Mouse (Mus musculus) intestine, embryonic 14.5 days (tissue): Measurements from ENCODE around the gene Srbd1. TPM values are rescaled to one million over a fixed set of nuclear protein-coding genes. Genes with fewer than 3 reads are reported as not detected.

ENCODE experiments used
- ATAC-seq: fragments of 200-750 bp; cut with Nextera tagmentation; replicated peaks from 2 replicates; pipeline ENCODE4 v1.8.0; 2017; ENCODE audit warnings: low read depth, moderate number of reproducible peaks, moderate TSS enrichment, moderate library complexity; ENCODE audit not compliant: low FRiP score, low TSS enrichment
- DNase-seq: peaks from one replicate; pipeline ENCODE4 v3.0.0-alpha.2; 2018; ENCODE audit warnings: low spot score
- H3K27ac ChIP-seq: fragments of 300-500 bp; sonication (generic); 2 replicates; pipeline ENCODE4 v1.5.1; 2014; ENCODE audit warnings: low read depth, mild to moderate bottlenecking, control low read depth
- H3K27me3 ChIP-seq: fragments of 300-500 bp; sonication (generic); replicated peaks from 2 replicates; pipeline ENCODE4 v1.6.1; 2014; ENCODE audit warnings: low read length, control low read depth; ENCODE audit not compliant: control insufficient read depth, insufficient read depth
- H3K36me3 ChIP-seq: fragments of 300-500 bp; sonication (generic); 2 replicates; pipeline ENCODE4 v1.6.1; 2014; ENCODE audit warnings: low read length, control low read depth; ENCODE audit not compliant: control insufficient read depth, insufficient read depth
- H3K4me1 ChIP-seq: fragments of 300-500 bp; sonication (generic); replicated peaks from 2 replicates; pipeline ENCODE4 v1.6.1; 2014; ENCODE audit warnings: low read length, control low read depth, mixed read lengths; ENCODE audit not compliant: control insufficient read depth, insufficient read depth
- H3K4me2 ChIP-seq: fragments of 300-500 bp; sonication (generic); 2 replicates; pipeline ENCODE4 v1.6.1; 2014; ENCODE audit warnings: low read length
- H3K4me3 ChIP-seq: fragments of 300-500 bp; sonication (generic); 2 replicates; pipeline ENCODE4 v1.5.1; 2014; ENCODE audit warnings: low read depth, low read length, control low read depth, mixed read lengths
- H3K9ac ChIP-seq: fragments of 300-500 bp; sonication (generic); 2 replicates; pipeline ENCODE4 v1.6.1; 2014; ENCODE audit warnings: mild to moderate bottlenecking, low read length
- H3K9me3 ChIP-seq: fragments of 300-500 bp; sonication (generic); 2 replicates; pipeline ENCODE4 v1.6.1; 2016; ENCODE audit warnings: low read length, control low read depth; ENCODE audit not compliant: control insufficient read depth
- WGBS: fragments of 180-500 bp; shearing (Covaris S2); extraction: QIAGEN DNeasy Blood & Tissue Kit; methylation state at CpG from one replicate; pipeline ENCODE4 v1.1.7; 2014; 5-methylcytosine and 5-hydroxymethylcytosine counted together
- polyA plus RNA-seq: library from polyadenylated mRNA; unstranded; fragments of >200 nt; fragmentation: Nextera tagmentation; extraction: Ambion mirVana; gene quantifications from 2 replicates; pipeline ENCODE4 v1.2.1, GENCODE M21; 2014

Gene Srbd1
- polyA plus RNA-seq, 1 experiment from 2014 or later = 7.5 TPM

DNA sequence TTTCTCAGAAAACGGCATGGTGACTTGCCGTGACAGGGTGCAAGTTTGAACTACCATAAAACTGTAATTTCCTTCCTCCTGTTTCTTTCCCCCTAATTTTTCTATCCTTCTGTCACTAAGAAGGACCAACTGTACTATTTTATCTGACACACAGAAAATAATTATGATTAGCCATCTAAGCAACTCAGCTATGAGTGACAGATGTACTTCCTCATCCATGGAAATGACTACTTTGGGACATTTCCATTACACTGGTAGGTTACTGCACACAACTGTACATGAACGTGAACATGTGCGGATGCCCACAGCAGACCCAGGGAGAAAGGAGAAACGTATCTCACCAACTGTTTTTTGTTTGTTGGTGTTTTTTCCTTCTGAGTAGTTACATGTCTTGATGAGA lies 123.7 kb downstream of the Srbd1 start:
- ATAC-seq (no peak), DNase-seq (no peak)
- Histone ChIP-seq H3K36me3 (no peaks in the 10 kb centered on the region), H3K9ac (no peak overlapping the region), H3K9me3 (0 out of 2 replicates have a peak, but pooled peaks cover 9% of the 10 kb centered on the region), H3K4me2 (no peak overlapping the region), H3K4me1 (no peaks in the 10 kb centered on the region), H3K4me3 (no peak overlapping the region), H3K27ac (no peak overlapping the region), H3K27me3 (no peaks in the 10 kb centered on the region)
- 89% methylated on average over 5 of the region's 5 CpGs for WGBS

GRCm38 (mm10) chr17:86019793-86020192 lies 125.2 kb downstream of the Srbd1 start:
- Histone ChIP-seq H3K4me1 (peaks cover 3% of the 10 kb centered on the region; the same call in 1 of the 2 replicates), H3K4me3 (no peak overlapping the region), H3K36me3 (no peaks in the 10 kb centered on the region), H3K9me3 (0 out of 2 replicates have a peak, but pooled peaks cover 9% of the 10 kb centered on the region), H3K27me3 (no peaks in the 10 kb centered on the region), H3K27ac (no peak overlapping the region), H3K9ac (no peak overlapping the region), H3K4me2 (no peak overlapping the region)
- ATAC-seq (no peak), DNase-seq (no peak)
- WGBS = 92% methylated on average over 1 of the region's 1 CpGs

DNA sequence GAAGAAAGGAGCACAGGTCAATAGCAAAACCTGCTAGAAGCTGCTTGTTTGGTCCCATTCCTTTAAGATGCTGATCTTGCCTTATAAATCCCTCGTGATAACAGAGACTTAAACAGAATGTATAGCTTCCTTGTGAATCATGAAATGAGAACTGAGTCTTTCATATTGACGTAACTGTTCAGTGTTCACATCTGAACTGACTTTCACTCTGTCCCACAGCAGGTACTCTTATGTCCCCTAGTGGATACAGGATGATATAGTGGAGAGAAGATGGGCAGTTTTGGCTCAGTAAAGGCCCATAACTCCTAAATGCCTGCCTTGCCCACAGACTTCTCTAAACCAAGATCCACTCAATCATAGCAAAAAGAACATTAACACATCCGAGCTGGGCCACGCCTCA lies 130.7 kb downstream of the Srbd1 start:
- no peak overlapping the region for H3K27ac ChIP-seq
- H3K36me3 ChIP-seq = no peaks in the 10 kb centered on the region
- H3K4me2 ChIP-seq = no peak overlapping the region
- H3K9ac ChIP-seq = no peak overlapping the region
- 0 out of 2 replicates have a peak, but pooled peaks cover 6% of the 10 kb centered on the region for H3K9me3 ChIP-seq
- DNase-seq (no peak), ATAC-seq (no peak)
- no peak overlapping the region for H3K4me3 ChIP-seq
- peaks cover 8% of the 10 kb centered on the region; the same call in 1 of the 2 replicates for H3K4me1 ChIP-seq
- WGBS = 67% methylated on average over 4 of the region's 4 CpGs
- H3K27me3 ChIP-seq = no peaks in the 10 kb centered on the region

DNA sequence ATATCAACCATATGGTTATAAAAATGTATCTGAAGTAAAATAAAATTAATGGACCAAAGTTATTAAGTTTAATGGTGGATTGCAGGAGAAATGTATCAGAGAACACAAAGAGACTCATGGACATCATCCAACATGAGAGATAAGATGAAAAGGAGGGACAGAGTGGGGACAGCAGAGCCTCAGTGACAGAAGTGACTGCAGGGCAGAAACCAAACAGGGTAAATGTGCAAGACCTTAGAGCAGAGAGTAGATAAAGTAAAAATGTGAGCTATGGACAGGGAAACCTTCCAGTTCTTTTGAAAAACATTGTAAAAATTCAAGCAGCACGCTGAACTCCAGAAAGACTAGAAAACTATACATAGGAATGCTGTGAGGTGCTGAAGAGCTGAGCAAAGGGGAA lies 132.4 kb downstream of the Srbd1 start:
- 78% methylated on average over 1 of the region's 1 CpGs for WGBS
- ATAC-seq (no peak), DNase-seq (no peak)
- Histone ChIP-seq H3K27me3 (no peaks in the 10 kb centered on the region), H3K4me3 (no peak overlapping the region), H3K4me2 (no peak overlapping the region), H3K9ac (no peak overlapping the region), H3K4me1 (peaks cover 8% of the 10 kb centered on the region; the same call in 1 of the 2 replicates), H3K36me3 (no peaks in the 10 kb centered on the region), H3K27ac (no peak overlapping the region), H3K9me3 (no peaks in the 10 kb centered on the region)

- no peak for ATAC-seq
- Histone ChIP-seq H3K9me3 (no peaks in the 10 kb centered on the region), H3K4me3 (no peak overlapping the region), H3K27me3 (no peaks in the 10 kb centered on the region), H3K4me2 (no peak overlapping the region), H3K36me3 (no peaks in the 10 kb centered on the region), H3K4me1 (peaks cover 8% of the 10 kb centered on the region; the same call in 1 of the 2 replicates), H3K9ac (no peak overlapping the region), H3K27ac (no peak overlapping the region)
- WGBS = 92% methylated on average over 3 of the region's 3 CpGs
- no peak for DNase-seq
These were observed 133.1 kb downstream of the Srbd1 start for GRCm38 (mm10) chr17:86011849-86012248.

DNA sequence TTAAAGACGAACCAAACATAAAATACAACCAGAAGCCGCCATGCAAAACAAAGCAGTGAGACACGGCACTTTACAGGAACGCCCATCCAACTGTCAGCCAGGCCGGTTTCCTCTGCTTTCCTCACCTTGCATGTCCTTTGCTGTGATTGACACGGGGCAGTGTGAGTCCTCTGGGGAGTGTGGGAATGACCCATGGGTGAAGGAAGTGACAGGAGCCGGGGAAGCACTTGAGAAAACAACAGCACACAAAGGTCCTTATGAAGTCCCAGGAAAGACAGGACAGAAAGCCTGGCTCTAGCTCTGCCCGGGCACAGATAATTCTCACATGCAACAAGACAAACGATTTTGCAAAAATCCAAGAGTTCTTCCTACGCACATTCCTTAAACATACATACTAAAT lies 136.6 kb downstream of the Srbd1 start:
- Histone ChIP-seq H3K27ac (no peak overlapping the region), H3K4me1 (no peaks in the 10 kb centered on the region), H3K4me2 (no peak overlapping the region), H3K4me3 (no peak overlapping the region), H3K9me3 (no peaks in the 10 kb centered on the region), H3K36me3 (no peaks in the 10 kb centered on the region), H3K9ac (no peak overlapping the region), H3K27me3 (no peaks in the 10 kb centered on the region)
- WGBS = 66% methylated on average over 10 of the region's 10 CpGs
- DNase-seq (no peak), ATAC-seq (no peak)

DNA sequence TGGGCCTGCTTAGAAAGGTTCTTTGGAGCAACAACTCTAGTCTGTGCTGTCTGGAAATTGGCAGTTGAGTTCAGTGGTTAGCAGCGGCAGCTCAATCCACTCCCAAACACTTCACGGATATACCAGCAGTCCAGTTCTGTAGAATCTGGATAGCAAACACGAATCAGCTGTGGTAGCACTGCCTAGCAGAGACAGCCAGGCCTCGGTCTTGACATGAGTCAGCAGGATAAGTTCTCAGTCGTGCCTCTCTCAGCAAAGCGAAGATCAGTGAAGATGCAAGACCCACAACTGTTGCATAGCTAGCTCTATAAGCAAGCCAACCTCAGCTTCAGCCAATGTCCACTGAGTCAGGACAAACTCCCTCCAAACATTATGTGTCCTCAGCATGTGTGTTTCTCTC lies 142.9 kb downstream of the Srbd1 start:
- Histone ChIP-seq H3K9ac (no peak overlapping the region), H3K27me3 (no peaks in the 10 kb centered on the region), H3K4me2 (no peak overlapping the region), H3K4me1 (no peaks in the 10 kb centered on the region), H3K4me3 (no peak overlapping the region), H3K9me3 (peaks cover 4% of the 10 kb centered on the region; the same call in 1 of the 2 replicates), H3K36me3 (peaks cover 16% of the 10 kb centered on the region; the same call in 1 of the 2 replicates), H3K27ac (no peak overlapping the region)
- no peak for DNase-seq
- no peak for ATAC-seq
- 91% methylated on average over 6 of the region's 6 CpGs for WGBS

DNA sequence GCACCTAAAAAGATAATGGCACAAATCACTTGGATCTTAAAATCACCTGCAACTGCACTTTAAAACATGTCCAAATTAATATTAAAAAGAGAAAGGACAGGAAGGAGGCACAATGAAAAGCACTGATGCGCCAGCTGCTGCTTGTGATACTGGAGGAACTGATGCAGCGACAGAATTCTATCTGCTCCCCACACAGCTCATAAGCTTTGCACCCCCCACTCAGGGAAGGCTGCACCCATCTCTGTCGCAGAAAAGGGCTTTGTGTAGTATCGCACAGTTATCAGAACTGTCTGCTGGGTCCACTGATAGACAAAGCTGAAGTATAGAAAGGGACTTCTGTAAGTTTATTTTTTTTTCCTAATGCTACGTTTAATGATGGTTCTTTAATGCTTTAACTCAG lies 143.3 kb downstream of the Srbd1 start:
- Histone ChIP-seq H3K4me1 (no peaks in the 10 kb centered on the region), H3K27ac (no peak overlapping the region), H3K4me3 (no peak overlapping the region), H3K36me3 (peaks cover 20% of the 10 kb centered on the region; the same call in 1 of the 2 replicates), H3K9me3 (peaks cover 4% of the 10 kb centered on the region; the same call in 1 of the 2 replicates), H3K9ac (no peak overlapping the region), H3K27me3 (no peaks in the 10 kb centered on the region), H3K4me2 (no peak overlapping the region)
- DNase-seq (no peak), ATAC-seq (no peak)
- WGBS = 91% methylated on average over 5 of the region's 5 CpGs

GRCm38 (mm10) chr17:85995727-85996126 lies 149.2 kb downstream of the Srbd1 start:
- H3K27me3 ChIP-seq = no peaks in the 10 kb centered on the region
- H3K9me3 ChIP-seq = peaks cover 4% of the 10 kb centered on the region; the same call in 1 of the 2 replicates
- H3K36me3 ChIP-seq = peaks cover 20% of the 10 kb centered on the region; the same call in 1 of the 2 replicates
- no peak for DNase-seq
- H3K4me2 ChIP-seq = no peak overlapping the region
- no peaks in the 10 kb centered on the region for H3K4me1 ChIP-seq
- 62% methylated on average over 2 of the region's 2 CpGs for WGBS
- no peak for ATAC-seq
- H3K4me3 ChIP-seq = no peak overlapping the region
- no peak overlapping the region for H3K9ac ChIP-seq
- H3K27ac ChIP-seq = no peak overlapping the region
